Mouse (Mus musculus) activated CD4-positive, CD25-positive, alpha-beta regulatory T cell, adult 4 months (primary cell): ENCODE measurements around the gene Parp8. TPM values are rescaled to one million over a fixed set of nuclear protein-coding genes. Genes with fewer than 3 reads are reported as not detected.

Experiments
- ATAC-seq: one replicate; pipeline ENCODE4 v1.8.0; 2017
- polyA plus RNA-seq, 2 experiments: library from polyadenylated mRNA; unstranded; fragments of 100-300 nt; shearing (Covaris generic); gene quantifications; one replicate each; pipeline ENCODE4 v1.2.1; 2017

Parp8 gene
- polyA plus RNA-seq, 2 experiments from 2014 or later, result 15.7 to 17.7 TPM

DNA sequence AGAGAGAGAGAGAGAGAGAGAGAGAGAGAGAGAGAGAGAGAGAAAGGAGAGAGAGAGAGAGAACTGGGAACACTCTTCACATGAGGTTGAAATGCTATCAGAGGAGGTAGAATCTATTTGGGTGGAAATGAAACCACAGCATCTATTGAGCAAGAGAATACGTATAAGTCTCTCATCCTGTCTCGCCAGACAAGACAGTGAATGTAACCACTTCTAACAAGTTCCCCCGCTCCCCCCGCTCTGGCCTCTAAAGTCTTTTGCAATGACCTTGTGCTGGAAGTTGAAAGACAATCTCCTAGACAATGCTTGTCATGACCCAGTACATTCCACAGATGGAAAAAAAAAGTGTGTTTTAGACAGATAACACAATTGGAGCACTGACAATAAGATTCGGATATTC, 181.4 kb downstream of the Parp8 start:
- ATAC-seq, result no peak

DNA sequence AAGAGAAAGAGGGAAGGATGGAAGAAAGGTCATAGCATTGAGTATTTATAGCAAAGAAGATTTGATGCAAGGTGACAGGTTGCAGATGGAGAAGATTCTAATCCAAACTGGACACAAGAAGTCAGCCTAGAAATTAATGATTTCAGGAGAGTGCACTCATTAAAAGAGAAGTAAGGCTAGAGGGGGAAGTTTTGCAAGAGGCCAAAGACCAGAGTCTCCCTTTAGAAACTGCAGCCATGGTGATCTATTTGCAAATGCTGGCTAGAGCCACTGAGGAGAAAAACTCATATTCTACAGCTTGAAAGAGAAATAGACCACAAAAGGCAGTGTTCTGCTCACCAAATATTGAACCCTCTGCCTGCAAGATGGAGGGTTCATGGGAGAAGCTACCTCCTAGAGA, 194.4 kb downstream of the Parp8 start:
- ATAC-seq, result no peak

DNA sequence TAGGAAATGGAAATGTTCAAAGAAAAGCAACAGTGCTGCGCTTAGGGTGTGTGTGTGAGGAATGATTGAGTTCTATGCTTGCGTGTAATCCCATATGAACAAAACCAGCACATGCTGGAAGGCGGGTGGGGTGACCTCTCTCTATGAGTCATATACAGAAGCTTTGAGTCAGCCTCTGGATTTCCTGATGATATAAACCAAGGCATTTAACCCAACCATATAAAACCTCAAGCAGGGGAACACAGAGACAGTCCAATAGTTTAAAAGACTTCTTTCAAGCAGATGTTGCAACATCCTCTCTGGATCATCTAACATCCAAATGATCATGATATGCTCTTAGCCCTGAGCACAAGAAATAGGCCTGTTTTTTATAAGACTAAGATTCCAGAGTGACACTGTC, 196.3 kb downstream of the Parp8 start:
- ATAC-seq, result no peak

DNA sequence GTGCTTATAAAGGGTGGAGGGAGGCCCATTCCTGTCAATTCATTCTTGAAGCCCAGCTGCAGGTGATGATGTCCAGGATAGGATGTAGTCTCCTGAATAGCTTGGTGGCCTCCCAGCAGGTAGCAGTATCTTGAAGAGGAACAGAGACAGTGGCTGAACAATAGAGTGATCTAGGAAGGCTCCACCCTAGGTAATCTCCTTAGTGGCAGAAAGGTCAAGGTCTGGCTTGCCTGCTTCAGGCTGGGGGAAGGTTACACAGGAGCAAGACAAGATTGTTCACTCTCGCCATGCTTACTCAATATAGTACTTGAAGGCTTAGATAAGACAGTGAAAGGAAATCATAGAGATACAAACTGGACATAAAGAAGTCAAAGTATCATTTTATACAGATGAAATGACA, 213.9 kb downstream of the Parp8 start:
- no peak for ATAC-seq

Other genes with a start within 250 kb of the Parp8 start
- 100 to 1,000 TPM; 174 to 197 TPM for gene Emb, start 183.0 kb upstream of the Parp8 start, polyA plus RNA-seq
- under 1 TPM; 0.27 to 0.38 TPM for gene Gm17509, start 195.5 kb upstream of the Parp8 start, polyA plus RNA-seq